Mouse (Mus musculus) heart, embryonic 14.5 days (tissue): Measurements from ENCODE around the gene Gtf2ird2. TPM values are rescaled to one million over a fixed set of nuclear protein-coding genes. Genes with fewer than 3 reads are reported as not detected.

ENCODE experiments used
- ATAC-seq: fragments of 200-750 bp; cut with Nextera tagmentation; 2 replicates; pipeline ENCODE4 v1.8.0; 2017; ENCODE audit warnings: low read depth, moderate TSS enrichment; ENCODE audit not compliant: insufficient number of reproducible peaks, insufficient read depth, low FRiP score
- H3K27ac ChIP-seq, 2 experiments: fragments of 200-500 bp in 1 of 2; fragments of 300-500 bp in 1 of 2; sonication (generic) in 1 of 2; replicated peaks in 1 of 2; 2 replicates each; pipeline ENCODE4 v1.5.1; 2012 to 2014; ENCODE audit warnings: low read depth in 2 of 2, low read length in 2 of 2, control low read depth in 1 of 2, mild to moderate bottlenecking in 1 of 2, mixed read lengths in 1 of 2; ENCODE audit not compliant: control insufficient read depth in 1 of 2, insufficient read depth in 1 of 2
- H3K27me3 ChIP-seq: fragments of 300-500 bp; sonication (generic); 2 replicates; pipeline ENCODE4 v1.6.1; 2014; ENCODE audit warnings: mild to moderate bottlenecking, low read length, control low read depth; ENCODE audit not compliant: control insufficient read depth, insufficient read depth
- H3K36me3 ChIP-seq: fragments of 300-500 bp; sonication (generic); 2 replicates; pipeline ENCODE4 v1.6.1; 2014; ENCODE audit warnings: mild to moderate bottlenecking, control low read depth, low read length, mixed read lengths; ENCODE audit not compliant: control insufficient read depth, insufficient read depth
- H3K4me1 ChIP-seq, 2 experiments: fragments of 200-500 bp in 1 of 2; fragments of 300-500 bp in 1 of 2; sonication (generic) in 1 of 2; 2 replicates each; pipeline ENCODE4 v1.6.1; 2012 to 2014; ENCODE audit warnings: low read length in 2 of 2, control low read depth in 1 of 2, mixed read lengths in 1 of 2; ENCODE audit not compliant: control insufficient read depth in 2 of 2, insufficient read depth in 2 of 2
- H3K4me2 ChIP-seq: fragments of 300-500 bp; sonication (generic); 2 replicates; pipeline ENCODE4 v1.6.1; 2014; ENCODE audit warnings: mild to moderate bottlenecking, low read length
- H3K4me3 ChIP-seq, 2 experiments: fragments of 200-500 bp in 1 of 2; fragments of 300-500 bp in 1 of 2; sonication (generic) in 1 of 2; 2 replicates each; pipeline ENCODE4 v1.5.1; 2012 to 2014; ENCODE audit warnings: low read length in 2 of 2, mild to moderate bottlenecking in 2 of 2, control low read depth in 1 of 2, low read depth in 1 of 2, moderate library complexity in 1 of 2; ENCODE audit not compliant: control insufficient read depth in 1 of 2, insufficient read depth in 1 of 2
- H3K9ac ChIP-seq: fragments of 300-500 bp; sonication (generic); 2 replicates; pipeline ENCODE4 v1.6.1; 2014; ENCODE audit warnings: mild to moderate bottlenecking, low read length
- H3K9me3 ChIP-seq: fragments of 300-500 bp; sonication (generic); 2 replicates; pipeline ENCODE4 v1.6.1; 2016; ENCODE audit warnings: low read length, control low read depth; ENCODE audit not compliant: control insufficient read depth
- WGBS: fragments of 180-500 bp; shearing (Covaris S2); extraction: QIAGEN DNeasy Blood & Tissue Kit; methylation state at CpG from one replicate; pipeline ENCODE4 v1.1.7; 2014; 5-methylcytosine and 5-hydroxymethylcytosine counted together
- polyA plus RNA-seq: library from polyadenylated mRNA; unstranded; fragments of >200 nt; fragmentation: Nextera tagmentation; extraction: Ambion mirVana; gene quantifications from 2 replicates; pipeline ENCODE4 v1.2.1, GENCODE M21; 2014

Gene Gtf2ird2
- polyA plus RNA-seq, 1 experiment from 2014 or later: 6.5 TPM

- no peak overlapping the region for H3K4me2 ChIP-seq
- no peaks in the 10 kb centered on the region for H3K9me3 ChIP-seq
- H3K9ac ChIP-seq: no peak overlapping the region
- H3K27ac ChIP-seq: no peak overlapping the region
- H3K27me3 ChIP-seq: no peaks in the 10 kb centered on the region
- H3K4me3 ChIP-seq: no peak overlapping the region
- H3K36me3 ChIP-seq: peaks cover 100% of the 10 kb centered on the region
- 81% methylated on average over 5 of the region's 5 CpGs for WGBS
- no peak for ATAC-seq
- H3K4me1 ChIP-seq: no peaks in the 10 kb centered on the region
Measured at GRCm38 (mm10) chr5:134241831-134242230, 58.0 kb downstream of the Gtf2ird2 start.

- no peak overlapping the region for H3K27ac ChIP-seq
- H3K4me1 ChIP-seq: no peaks in the 10 kb centered on the region
- no peak for ATAC-seq
- no peaks in the 10 kb centered on the region for H3K27me3 ChIP-seq
- no peaks in the 10 kb centered on the region for H3K9me3 ChIP-seq
- no peak overlapping the region for H3K9ac ChIP-seq
- no peak overlapping the region for H3K4me2 ChIP-seq
- no peak overlapping the region for H3K4me3 ChIP-seq
- 93% methylated on average over 26 of the region's 26 CpGs for WGBS
- H3K36me3 ChIP-seq: peaks cover 100% of the 10 kb centered on the region
Measured at GRCm38 (mm10) chr5:134243661-134244436, 60.0 kb downstream of the Gtf2ird2 start.

DNA sequence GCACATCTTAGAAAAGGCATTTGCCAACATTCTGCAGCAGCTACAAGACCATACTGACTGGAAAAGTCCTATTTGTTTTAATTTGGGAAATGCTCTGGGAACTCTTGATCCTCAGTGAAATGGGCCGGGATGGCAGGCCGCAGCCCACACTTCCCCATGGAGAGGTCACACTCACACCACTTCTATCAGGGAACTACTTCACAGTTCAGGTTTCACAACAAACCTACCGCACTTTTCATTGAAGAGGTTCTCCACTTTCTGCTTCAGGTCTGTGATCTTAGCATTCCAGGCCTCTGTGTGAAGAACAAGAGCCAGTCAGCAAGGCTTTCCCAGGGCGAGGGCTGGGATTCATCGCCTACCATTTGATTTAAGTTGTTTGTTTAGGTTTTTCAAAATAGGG is 61.1 kb downstream of the Gtf2ird2 start:
- WGBS: 96% methylated on average over 5 of the region's 5 CpGs
- ATAC-seq: no peak

DNA sequence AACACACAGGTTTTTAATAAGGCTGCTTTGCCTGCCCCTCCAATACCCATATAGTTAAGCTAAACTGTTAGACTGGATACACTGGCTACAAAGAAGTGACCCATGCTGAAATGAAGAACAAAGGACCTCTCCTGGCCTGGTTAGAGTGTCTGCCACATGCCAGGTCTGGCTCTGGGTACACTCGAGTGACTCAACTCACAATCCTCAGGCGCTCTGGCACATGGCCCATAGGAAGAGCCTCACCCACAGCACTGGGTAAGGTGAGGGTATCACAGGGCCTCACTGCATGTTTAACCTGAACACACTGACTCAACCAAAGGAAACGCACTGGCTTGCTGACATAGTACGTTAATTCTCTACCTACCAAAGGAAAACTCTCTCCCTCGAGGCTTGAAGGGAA is 62.3 kb downstream of the Gtf2ird2 start:
- no peak overlapping the region for H3K4me2 ChIP-seq
- H3K4me3 ChIP-seq: no peak overlapping the region
- ATAC-seq: no peak
- H3K36me3 ChIP-seq: peaks cover 100% of the 10 kb centered on the region
- no peaks in the 10 kb centered on the region for H3K27me3 ChIP-seq
- 89% methylated on average over 5 of the region's 5 CpGs for WGBS
- no peaks in the 10 kb centered on the region for H3K9me3 ChIP-seq
- H3K9ac ChIP-seq: no peak overlapping the region
- no peaks in the 10 kb centered on the region for H3K4me1 ChIP-seq
- no peak overlapping the region for H3K27ac ChIP-seq

More for the DNA sequence above, 61.1 kb downstream of the Gtf2ird2 start:
- Histone ChIP-seq H3K9ac (no peak overlapping the region), H3K27me3 (no peaks in the 10 kb centered on the region), H3K27ac (no peak overlapping the region), H3K4me3 (no peak overlapping the region), H3K4me1 (no peaks in the 10 kb centered on the region), H3K9me3 (no peaks in the 10 kb centered on the region), H3K36me3 (peaks cover 100% of the 10 kb centered on the region), H3K4me2 (no peak overlapping the region)

- no peak for ATAC-seq
- 91% methylated on average over 14 of the region's 14 CpGs for WGBS
Measured at GRCm38 (mm10) chr5:134248608-134249244, 64.9 kb downstream of the Gtf2ird2 start.

DNA sequence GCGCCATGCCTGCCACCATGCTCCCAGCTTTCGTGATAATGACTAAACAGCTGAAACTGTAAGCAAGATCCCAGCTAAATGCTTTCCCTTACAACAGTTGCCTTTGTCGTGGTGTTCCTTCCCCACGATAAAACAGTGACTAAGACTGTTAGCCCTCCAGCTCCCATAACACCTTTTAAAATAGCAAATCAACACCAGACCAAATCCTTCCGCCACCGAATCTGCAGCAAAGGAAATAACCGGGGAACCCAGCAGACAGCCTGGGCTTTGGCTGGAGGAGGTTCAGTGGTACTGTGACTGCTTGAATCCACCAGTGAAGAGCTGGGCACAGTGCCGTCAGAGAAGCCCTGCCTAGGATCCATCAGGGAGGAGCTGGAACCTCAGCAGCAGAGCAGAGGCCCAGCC is 65.4 kb downstream of the Gtf2ird2 start:
- H3K9me3 ChIP-seq: no peaks in the 10 kb centered on the region
- no peak overlapping the region for H3K4me3 ChIP-seq
- ATAC-seq: no peak
- H3K4me2 ChIP-seq: no peak overlapping the region
- no peaks in the 10 kb centered on the region for H3K27me3 ChIP-seq
- peaks cover 100% of the 10 kb centered on the region for H3K36me3 ChIP-seq
- H3K9ac ChIP-seq: no peak overlapping the region
- no peaks in the 10 kb centered on the region for H3K4me1 ChIP-seq
- H3K27ac ChIP-seq: no peak overlapping the region
- 85% methylated on average over 8 of the region's 8 CpGs for WGBS

More at GRCm38 (mm10) chr5:134248608-134249244, 64.9 kb downstream of the Gtf2ird2 start:
- no peak overlapping the region for H3K9ac ChIP-seq
- H3K36me3 ChIP-seq: peaks cover 100% of the 10 kb centered on the region
- H3K4me1 ChIP-seq: no peaks in the 10 kb centered on the region
- no peak overlapping the region for H3K4me3 ChIP-seq
- no peaks in the 10 kb centered on the region for H3K27me3 ChIP-seq
- no peak overlapping the region for H3K27ac ChIP-seq
- H3K9me3 ChIP-seq: no peaks in the 10 kb centered on the region
- H3K4me2 ChIP-seq: no peak overlapping the region

DNA sequence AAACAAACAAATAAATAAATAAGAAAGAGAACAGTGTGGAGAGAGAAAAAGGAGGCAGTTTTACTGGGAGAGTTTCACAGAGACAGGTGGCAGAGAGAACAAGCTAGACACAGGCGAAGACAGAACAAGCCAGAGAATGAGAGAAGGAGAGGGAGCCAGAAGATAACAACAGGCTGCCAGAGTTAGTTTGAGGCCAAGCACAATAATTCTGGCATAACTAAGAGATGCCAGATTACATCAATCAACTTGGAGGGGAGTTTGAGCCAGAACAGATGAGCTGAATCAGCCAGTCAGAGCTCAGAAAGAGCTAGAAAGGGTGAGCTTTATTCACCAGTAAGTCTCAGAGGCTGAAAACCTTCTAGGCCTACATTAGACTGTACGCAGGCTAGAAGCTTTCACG is 66.8 kb downstream of the Gtf2ird2 start:
- Histone ChIP-seq H3K4me1 (no peaks in the 10 kb centered on the region), H3K4me3 (no peak overlapping the region), H3K4me2 (no peak overlapping the region), H3K27me3 (no peaks in the 10 kb centered on the region), H3K9me3 (no peaks in the 10 kb centered on the region), H3K27ac (no peak overlapping the region), H3K9ac (no peak overlapping the region), H3K36me3 (peaks cover 100% of the 10 kb centered on the region)
- ATAC-seq: no peak
- WGBS: 82% methylated on average over 3 of the region's 3 CpGs
